Comparison of ENCODE assay signal across 23 mouse cellular contexts in genomic region chr15:12853471-12853870, GRCm38 (mm10).
"Had no signal": no experiment of that assay in that cellular context is flagged by ENCODE, and none has a peak within 500 bp of the region (broad histone marks: within the 10 kb centered on the region; RNA-seq: fewer than 3 reads in every experiment).

No protein-coding gene starts in this region.

- H3K9ac ChIP-seq: heart, embryonic 12.5 days; hindbrain, embryonic 13.5 days; hindbrain, embryonic 15.5 days; kidney, embryonic 15.5 days; limb, embryonic 13.5 days; limb, embryonic 15.5 days; liver, embryonic 12.5 days; liver, embryonic 14.5 days had no signal

- H3K27ac ChIP-seq: heart, embryonic 10.5 days; hindbrain, embryonic 13.5 days; hindbrain, embryonic 15.5 days; hindbrain, postnatal 0 days; kidney, embryonic 15.5 days; kidney, postnatal 0 days; limb, embryonic 13.5 days; limb, embryonic 15.5 days; liver, embryonic 12.5 days; liver, embryonic 14.5 days had no signal

- H3K27me3 ChIP-seq: heart, embryonic 12.5 days; hindbrain, embryonic 13.5 days; hindbrain, embryonic 15.5 days; kidney, embryonic 15.5 days; limb, embryonic 13.5 days; limb, embryonic 15.5 days; liver, embryonic 12.5 days had no signal

- DNase-seq: gastrocnemius, postnatal 14 days; gastrocnemius, postnatal 36 days; heart, adult 18-20 months; kidney, adult 11 months; kidney, adult 2 months; kidney, adult 9 months; kidney, postnatal 14 days; kidney, postnatal 36 days; layer of hippocampus, adult 9-11 months; layer of hippocampus, postnatal 36 days; lung, adult 18-20 months had no signal

- H3K4me1 ChIP-seq: hindbrain, embryonic 13.5 days; hindbrain, embryonic 15.5 days; kidney, embryonic 15.5 days; limb, embryonic 13.5 days; limb, embryonic 15.5 days had no signal

- ATAC-seq: hindbrain, postnatal 0 days; intestine, embryonic 16.5 days; liver, embryonic 12.5 days had no signal

- H3K4me2 ChIP-seq: heart, embryonic 12.5 days; hindbrain, embryonic 13.5 days; hindbrain, embryonic 15.5 days; kidney, embryonic 15.5 days; limb, embryonic 13.5 days; limb, embryonic 15.5 days; liver, embryonic 12.5 days had no signal

- H3K4me3 ChIP-seq: heart, embryonic 10.5 days; heart, embryonic 12.5 days; hindbrain, embryonic 13.5 days; hindbrain, embryonic 15.5 days; kidney, embryonic 15.5 days; limb, embryonic 13.5 days; limb, embryonic 15.5 days; liver, embryonic 12.5 days had no signal

- H3K9me3 ChIP-seq: heart, embryonic 10.5 days; heart, embryonic 12.5 days; hindbrain, embryonic 13.5 days; hindbrain, embryonic 15.5 days; kidney, embryonic 15.5 days; limb, embryonic 13.5 days; limb, embryonic 15.5 days; liver, embryonic 12.5 days had no signal
